Mouse (Mus musculus) brain, adult 2 months (tissue): Measurements from ENCODE around the gene Wbp2.
"Not testable (repeated sequence)": the region's sequence is repeated elsewhere in the genome, so short reads cannot be mapped to it uniquely, and the experiment has no call there.

ENCODE experiments used
- DNase-seq: peaks from one replicate; pipeline ENCODE4 v3.0.0; 2011; ENCODE audit warnings: low read depth, low spot score

Gene Wbp2

DNA sequence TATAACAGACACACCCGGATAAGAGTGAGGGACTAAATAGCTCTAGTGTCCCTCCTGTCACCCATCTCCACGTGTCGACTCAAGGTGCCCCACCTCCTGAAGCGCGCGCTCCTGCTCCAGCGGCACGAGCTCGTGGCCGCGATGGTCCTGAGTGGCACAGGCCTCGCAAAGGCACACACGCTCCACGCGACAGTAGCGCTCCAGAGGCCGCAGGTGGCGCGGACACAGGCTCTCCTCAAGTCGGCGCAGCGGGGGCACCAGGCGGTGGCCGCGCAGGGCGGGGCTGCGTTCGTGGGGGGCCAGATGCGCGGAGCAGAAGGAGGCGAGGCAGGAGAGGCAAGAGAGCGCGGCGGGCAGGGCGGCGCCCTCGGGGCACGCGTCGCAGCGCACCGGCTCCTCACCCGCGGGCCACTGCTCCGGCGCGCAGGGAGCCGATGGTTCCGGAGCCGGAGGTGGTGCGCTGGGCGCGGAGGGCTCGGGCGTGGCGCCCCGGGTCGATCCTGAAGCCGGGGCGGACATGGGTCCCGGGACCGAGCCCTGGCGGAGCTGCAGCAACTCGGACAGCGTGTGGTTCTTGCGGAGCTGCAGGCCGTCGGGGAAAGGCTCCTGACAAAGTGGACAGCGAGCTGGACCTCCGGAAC, 22.8 kb upstream of the Wbp2 start:
- DNase-seq: no peak

- no peak for DNase-seq
Measured at GRCm38 (mm10) chr11:116108464-116109137, 21.8 kb upstream of the Wbp2 start.

DNA sequence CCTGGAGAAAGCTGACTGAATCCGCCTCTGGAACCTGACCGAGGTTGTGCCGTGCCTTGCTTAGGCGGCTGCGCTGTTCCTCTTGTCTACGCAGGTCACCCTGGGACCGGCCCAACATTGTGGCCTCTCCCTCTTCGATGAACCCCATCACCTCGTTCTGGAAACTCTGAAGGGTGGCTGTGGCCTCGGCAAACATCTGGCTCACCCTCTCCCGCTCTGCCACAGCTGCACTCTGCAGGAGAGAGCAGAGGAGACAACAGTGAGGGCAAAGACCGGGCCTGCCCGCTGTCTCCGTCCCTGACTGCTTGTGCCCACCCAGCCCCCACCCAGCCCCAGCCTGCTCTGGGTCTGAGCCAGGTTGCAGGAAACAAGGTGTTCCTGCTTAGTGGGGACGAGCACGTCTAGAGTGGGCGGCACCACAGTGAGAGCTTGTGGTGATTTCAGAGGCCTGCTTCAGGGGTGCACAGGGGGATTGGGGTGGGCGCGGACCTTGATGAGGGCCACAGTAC, 21.0 kb upstream of the Wbp2 start:
- no peak for DNase-seq

DNA sequence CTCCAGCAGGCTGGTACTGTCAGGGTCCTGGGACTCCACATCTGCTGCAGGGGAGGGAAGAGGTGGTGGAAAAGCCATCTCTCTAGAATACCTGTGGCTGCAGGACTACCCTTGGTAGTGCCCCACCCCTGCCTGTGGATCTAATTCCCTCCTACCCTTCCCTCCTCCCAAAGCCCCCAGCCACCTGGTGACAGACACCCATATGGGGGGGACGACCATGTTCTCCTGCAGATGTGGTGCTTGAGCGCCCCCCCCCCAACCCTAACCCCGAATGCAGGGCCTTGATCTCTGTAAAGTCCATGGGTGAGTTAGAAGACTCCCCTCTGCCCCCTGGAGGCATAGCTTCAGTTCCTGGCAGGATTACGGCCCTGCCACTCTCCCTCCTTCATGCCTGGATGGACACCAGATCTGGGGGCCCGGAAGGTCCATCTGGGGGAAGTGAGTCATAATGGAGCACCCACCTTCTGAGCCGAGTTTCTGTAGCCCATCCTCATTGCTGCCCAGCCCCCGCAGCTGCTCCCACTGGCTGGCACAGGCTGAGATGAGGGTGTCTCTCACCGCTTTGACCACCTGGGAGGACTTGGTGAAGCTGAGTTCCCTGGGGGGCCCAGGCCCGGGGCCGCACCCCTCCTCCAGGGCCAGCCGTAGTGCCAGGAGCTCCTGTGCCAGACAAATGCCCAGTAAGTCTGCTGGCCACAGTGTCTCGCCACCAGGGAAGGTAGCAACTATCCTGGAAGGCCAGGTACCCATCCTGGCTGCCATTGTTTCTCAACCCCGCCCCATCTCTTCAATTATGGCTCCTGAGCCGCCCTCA, 20.4 kb upstream of the Wbp2 start:
- DNase-seq: no peak

- no peak for DNase-seq
Measured at GRCm38 (mm10) chr11:116106154-116106962, 19.6 kb upstream of the Wbp2 start.

DNA sequence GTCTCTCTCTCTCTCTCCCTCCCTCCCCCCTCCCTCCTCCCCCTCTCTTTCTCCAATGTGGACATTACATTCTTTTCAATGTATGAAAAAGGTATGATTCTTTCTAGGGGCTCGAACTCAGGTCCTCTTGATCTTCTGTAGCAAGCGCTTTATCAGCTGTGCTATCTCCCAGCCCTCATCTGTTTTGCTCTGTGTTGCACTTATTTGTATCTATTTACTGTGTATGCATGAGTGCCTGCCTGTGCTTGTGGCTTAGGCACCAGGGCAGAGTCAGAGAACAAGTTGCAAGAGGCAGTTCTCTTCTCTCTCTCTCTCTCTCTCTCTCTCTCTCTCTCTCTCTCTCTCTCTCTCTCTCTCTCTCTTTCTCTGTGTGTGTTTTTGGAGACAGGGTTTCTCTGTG, 18.3 kb upstream of the Wbp2 start:
- no peak for DNase-seq

DNA sequence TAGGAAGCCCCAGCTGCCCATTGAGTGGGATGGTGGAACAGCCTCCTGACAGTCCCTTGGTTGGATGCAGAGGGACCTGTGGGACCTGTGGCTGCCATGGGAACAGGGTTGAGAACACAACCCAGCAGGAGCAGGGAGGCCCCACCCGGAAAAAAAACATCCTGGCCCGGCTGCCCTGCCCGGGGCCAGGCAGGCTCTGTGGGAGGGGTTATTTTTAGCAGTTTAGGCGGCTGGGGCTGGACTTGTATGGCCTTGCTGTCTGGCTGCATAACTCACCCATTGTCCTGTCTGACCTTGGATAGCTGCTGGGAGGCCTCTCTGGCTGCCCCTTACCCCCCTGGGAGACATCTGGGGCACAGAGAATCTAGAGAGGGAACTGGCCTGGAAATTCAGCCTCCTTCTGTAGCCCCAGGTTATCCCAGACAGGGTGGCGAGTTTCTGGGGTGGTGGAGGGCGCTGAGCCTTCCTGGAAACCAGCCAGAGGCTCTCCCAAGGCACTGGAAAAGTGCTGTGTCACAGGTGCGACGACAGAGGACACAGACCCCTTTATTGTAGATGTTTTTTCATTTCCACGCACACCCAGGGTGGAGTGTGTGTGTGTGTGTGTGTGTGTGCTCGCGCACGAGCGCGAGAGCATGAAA, 17.3 kb upstream of the Wbp2 start:
- DNase-seq: peak; percentile 67

- no peak for DNase-seq
Measured at GRCm38 (mm10) chr11:116103572-116103971, 16.8 kb upstream of the Wbp2 start.

DNA sequence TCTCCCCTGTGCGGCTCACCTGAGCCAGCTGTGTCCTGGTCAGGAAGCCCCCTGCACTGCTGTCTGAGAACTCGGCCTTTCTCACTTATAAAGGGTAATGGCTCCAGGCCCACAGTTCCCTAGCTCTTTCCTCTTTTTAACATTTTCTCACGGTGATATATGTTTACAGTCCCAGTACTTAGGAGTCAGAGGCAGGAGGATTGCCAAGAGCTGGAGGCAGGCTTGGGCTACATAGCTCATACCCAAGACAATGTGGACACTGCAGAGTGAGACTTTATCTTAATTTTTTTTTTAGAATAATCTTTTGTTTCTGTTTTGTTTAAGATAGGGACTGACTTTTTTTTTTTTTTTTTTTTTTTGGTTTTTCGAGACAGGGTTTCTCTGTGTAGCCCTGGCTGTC, 15.7 kb upstream of the Wbp2 start:
- DNase-seq: no peak

GRCm38 (mm10) chr11:116101931-116102381, 15.2 kb upstream of the Wbp2 start:
- no peak for DNase-seq

DNA sequence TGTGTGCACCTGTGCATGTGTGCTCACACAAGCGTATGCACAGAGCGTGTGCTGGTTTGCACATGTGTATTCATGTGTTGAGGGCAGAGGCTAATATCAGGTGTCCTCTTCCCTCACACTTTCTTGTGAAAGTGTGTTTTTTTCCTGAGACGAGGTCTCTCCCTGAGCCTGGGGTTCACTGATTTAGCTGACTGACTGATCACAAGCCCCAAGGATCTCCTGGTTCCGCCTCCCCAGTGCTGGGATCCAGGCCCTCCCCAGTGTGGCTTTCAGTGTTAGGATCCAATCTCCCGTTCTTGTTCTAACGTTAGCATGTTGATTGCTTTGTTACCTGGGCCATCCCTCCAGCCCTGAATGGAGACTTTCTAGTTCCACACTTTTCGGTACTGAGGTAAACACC, 14.0 kb upstream of the Wbp2 start:
- no peak for DNase-seq

DNA sequence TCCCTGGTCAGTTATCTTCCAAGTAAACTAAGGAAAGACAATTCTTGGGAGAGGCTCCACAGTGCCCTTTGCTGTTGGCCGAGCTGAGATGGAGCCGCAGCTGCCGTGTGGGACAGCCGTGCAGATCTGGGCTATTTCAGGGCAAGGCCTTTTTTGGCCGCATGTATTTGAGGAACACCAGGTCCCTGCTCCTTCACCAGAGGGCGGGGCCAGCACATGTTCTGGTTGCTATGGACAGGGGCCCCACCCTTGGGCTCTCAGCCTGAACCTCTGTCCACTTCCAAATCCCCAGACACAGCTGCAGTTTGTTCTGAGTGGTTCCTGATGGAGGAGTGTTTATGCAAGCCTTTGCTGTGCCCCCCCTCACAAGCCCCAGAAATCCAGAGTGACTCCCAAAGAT, 13.6 kb upstream of the Wbp2 start:
- DNase-seq: no peak

DNA sequence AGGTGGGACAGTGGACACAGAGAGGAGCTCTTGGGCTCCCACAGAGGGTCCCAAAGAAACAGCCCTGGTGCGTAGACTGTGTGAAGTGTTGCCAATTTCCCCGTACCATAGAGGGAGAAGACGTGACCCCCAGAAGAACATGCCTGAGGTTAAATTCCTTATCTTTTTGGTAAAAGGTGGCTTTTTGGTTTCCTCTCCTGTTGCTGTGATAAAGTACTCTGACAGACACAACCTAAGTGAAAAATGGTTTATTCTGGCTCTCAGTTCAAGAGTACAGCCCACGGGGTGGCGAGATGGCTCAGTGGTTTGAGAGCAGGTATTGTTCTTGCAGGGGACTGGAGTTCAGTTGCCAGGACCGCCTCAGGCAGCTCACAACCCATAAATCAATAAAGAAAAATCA, 12.7 kb upstream of the Wbp2 start:
- no peak for DNase-seq

DNA sequence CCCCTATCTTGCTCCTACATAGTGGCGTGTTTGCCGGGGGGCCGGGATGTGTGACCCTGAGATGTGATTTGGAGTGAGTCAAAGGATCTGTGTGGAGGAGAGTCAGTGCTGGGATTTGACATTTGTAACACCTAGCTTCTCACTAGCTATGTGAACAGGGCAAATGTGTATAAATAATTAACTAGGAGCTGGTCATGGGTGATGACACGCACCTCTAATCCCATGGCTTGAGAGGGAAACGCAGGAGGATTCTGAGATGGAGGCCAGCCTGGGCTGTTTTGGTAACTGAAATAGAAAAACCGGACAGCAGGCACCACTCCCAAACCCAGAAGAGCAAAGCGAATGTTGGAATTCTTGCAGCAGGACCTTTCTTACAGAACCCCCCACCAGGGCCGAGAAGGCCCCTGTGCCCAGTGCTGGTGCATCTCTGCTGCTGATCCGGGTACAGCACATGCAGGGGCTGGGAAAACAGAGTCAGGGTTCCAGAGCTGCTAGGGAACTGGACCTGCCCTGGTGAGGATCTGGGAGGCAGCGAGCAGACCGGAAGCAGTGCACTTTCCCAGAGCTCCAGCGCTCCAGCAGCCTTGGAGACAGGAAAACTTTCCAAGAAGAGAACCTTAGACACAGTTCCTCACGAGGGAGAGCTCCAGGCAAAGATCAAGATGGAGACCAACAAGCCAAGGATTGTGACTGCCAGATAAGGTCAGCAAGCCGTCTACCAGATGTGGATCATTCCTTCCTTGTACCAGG, 12.1 kb upstream of the Wbp2 start:
- no peak for DNase-seq

- DNase-seq: no peak
Measured at GRCm38 (mm10) chr11:116096213-116097108, 9.7 kb upstream of the Wbp2 start.

- DNase-seq: no peak
Measured at GRCm38 (mm10) chr11:116095573-116095972, 8.8 kb upstream of the Wbp2 start.

GRCm38 (mm10) chr11:116093771-116094565, 7.2 kb upstream of the Wbp2 start:
- no peak for DNase-seq

GRCm38 (mm10) chr11:116092959-116093358, 6.2 kb upstream of the Wbp2 start:
- DNase-seq: not testable (repeated sequence)

DNA sequence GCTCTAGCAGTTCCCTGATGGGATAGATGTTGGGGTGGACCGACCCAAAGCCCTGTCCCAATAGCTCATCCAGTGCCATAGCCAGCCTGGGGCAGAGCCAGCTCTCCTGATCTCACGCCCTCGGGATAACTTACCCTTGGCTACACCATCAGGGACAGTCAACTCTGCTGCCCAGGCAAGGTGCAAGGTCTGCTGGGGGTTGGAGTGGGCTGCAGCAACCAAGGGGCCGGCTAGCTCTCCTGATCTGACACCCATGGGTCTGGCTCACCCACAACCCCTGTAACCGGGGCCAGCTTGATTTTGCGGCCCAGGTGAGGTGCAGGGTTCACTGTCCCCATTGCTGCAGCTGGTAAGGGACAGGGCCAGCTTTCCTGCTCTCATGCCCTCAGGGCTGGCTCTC, 4.8 kb upstream of the Wbp2 start:
- DNase-seq: no peak
